Mouse (Mus musculus) embryo, embryonic 11 days (tissue): Measurements from ENCODE around the gene Engase.

Experiments
- DNase-seq: peaks from one replicate; pipeline ENCODE4 v3.0.0-alpha.2; 2015

The Engase gene

DNA sequence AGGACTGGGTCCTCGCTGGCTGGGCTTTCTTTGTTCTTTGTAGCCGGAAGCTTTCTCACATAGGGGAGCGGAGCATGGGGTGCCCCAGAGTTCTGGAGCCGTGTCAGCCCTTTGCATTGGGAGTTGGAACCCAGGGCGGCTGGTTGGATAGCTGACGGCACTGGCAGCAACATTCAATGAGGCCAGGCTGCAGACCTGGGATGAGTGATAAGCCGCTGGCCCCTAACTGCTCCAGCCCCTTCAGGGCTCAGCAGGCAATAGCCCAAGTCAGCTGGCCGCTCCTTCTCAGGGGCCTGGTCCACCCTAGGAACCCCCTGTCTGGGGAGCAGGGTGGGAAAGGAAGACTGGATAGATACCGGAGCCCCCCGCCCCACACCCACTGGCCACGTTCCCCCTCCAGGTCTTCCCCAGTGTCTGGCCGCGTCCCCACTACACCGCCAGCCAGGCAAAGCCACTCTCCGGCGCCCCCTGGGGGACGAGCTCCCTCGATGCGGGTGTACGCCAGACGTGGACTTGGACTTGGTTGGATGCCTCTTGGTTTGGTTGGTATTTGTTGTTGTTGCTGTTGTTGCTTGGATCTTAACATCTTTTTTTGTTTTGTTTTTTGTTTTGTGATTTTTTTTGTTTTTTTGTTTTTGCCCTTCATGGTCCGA is 14.1 kb downstream of the Engase start:
- peak; percentile 84 for DNase-seq

DNA sequence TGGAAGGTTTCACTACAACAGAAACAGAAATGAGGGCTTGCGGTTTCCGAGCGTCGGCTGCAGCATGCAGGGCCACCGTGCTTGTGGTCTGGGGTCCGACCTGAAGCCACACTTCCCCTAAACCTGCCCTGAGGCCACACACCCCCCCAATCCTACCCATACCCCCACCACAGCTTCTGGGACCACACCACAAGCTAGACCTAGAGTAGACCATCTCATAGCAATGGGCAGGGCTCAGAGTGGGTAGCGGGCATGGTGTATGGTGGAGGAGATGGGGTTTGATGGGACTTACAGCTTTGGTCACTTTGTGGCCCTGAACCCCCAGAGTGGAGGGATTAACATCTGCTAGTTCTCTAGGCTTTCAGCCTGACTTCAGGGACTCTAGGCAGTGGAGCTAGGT is 14.6 kb downstream of the Engase start:
- DNase-seq, result no peak

DNA sequence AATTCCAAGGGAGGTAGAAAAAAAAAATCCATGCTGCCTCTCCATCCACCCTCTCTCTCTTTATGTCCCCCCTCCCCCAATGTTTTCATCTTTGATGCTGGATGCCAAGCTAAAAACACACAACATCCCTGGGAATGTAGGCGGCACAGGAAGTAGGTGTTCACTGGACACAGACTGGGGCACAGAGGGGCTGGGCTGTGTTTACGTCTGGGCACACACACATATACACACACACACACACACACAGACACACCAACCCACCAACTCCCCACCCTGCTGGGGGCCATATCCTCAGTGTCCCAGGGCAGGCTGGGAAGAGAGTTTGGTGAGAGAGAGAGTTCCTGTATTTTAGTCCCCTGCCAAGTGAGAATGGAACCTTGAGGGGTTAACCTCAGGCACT is 16.8 kb downstream of the Engase start:
- no peak for DNase-seq

DNA sequence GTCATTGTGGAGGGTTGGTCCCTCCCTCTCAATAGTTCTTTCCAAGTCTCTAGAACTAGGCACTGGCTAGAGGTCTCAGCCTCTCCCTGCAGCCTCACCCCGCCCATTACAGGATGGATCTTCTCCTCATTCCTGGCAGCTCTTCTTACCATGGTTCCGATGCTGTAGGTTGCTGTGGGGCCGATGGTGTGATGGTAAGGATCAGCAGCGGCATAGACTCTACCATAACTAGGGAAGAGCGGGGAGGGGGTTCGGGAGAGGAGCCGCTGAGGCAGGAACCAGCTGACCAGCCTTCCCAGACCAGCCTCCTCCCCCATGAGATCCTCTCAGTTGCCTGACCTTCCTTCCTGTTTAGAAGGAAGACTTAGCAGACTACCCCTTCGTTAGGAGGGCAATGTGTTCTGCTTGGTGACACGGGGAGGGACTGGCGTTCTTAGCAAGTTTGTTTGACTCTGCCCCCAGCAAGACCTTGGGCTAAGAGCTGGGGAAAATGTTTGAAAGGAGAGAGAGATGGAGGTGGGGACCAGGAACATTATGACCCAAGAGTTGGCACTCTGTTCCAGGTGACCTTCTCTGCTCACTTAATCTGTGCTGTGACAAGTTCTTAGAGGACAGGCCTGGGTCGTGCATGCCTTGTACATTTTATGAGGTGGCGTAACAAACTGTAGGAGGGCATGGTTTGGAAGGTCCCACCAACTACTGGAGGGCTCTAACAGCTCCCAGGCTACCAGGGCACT is 17.5 kb downstream of the Engase start:
- no peak for DNase-seq

DNA sequence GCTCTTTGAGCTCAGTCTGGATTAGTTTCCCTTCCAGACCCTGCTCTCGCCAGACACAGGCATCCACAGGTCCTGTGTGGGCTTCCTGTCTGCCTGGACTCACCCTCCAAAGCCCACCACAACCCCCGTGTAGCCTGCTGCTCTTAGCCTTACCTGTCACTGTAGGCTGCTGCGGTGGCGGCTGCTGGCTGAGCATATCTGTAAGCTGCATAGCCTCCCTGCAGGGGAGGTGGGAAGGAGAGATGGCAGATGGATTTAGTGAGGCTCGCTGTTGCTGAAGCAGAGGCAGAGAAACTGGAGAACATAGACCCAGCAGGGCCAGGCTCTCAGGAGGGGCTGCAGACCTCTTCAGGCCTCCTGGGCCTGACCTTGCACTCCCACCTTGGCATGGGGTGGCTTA is 18.4 kb downstream of the Engase start:
- DNase-seq, result no peak

DNA sequence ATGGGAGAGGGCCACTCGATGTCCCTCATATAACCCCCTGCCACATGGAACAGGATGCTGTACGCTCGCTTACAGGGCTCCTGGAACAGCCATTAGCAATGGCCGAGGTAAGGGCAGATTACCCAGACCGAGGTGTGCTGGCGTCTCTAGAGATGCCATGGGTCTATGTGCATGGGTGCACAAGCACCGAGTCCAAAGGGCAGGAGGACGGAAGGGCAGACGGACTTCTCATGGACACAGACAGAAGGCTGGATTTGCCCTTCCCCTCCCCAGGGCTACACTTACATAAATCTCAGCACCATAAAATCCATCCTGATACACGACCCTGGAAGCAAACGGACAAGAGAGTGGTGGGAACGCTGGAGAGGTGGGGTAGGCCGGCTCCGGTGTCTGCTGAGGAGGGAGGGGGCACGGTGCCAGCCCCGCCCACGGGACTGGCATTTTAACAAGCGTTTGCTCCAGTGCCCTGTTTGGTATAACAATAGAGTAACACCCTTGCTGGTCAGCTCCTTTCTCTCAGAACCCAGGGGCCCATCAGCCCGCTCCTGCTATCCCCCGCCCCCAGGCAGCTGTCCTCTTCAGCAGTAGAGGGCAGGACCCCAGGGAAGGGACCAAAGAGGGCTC is 19.5 kb downstream of the Engase start:
- DNase-seq, result no peak

DNA sequence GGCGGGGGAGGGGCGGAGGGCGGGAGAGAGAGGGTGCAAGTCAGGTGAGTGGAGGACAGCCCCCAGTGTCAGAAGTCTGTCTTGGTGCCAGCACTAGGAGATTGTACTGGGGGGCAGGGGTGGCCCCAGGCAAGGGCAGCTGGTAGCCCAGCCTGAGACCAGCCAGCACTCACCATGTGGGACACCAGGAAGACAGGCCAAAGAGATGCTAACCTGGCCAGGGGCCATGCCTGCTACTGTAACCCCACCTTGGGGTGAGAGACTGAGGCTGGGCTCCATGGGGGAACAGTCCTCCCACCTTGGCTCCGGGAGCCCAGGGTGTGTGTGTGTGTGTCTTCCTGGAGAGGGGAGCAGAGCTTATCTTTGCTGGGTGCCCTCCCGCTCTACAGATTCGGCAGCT is 26.4 kb downstream of the Engase start:
- DNase-seq, result no peak

DNA sequence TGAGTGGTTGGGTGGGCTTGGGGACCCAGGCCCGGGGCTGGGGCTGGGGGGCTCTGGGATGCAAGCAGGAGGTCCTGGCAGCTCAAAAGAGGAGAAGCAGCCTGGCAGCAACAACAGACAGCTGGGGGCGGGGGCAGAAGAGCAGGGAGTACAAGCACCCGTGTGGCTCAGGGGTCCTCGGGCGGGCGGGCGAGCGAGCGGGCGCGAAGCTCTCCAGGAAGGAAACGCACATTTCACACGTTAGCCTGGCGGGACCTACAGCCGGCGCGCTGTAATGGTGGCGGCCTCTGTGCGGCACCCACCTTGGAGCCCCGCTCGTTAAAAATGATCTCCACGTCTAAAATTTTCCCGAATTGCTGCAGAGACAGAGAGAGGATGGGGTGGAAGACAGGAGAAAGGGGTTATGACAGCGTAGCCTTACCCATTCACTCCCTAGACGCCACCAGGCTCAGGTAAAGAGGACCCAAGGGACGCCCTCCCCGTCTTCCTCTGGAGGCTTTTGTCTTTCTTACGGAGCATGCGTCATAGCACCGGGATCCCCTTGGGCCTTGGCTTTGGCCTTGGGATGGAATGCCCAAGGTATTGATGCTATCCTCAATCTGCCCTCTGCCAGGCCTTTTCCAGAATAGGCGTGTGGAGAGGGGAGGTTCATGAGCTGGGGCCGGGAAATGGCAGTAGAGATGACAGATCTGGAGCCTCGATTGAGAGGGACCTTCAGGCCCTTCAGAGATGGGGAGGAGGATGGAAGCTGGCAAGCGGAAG is 27.0 kb downstream of the Engase start:
- no peak for DNase-seq

DNA sequence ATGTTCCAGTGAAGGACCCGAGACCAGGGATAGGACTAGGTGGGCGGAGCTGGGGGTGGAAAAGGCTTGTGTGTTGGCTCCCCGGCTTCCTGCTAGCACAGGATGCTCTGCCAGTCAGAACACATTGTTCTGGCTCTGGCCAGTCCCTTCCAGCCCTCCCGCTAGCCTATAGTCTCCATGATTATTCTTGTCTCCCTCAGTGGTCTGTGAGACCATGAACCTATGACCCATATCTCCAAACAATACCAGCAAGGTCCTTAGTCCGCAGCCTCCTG is 27.5 kb downstream of the Engase start:
- no peak for DNase-seq

DNA sequence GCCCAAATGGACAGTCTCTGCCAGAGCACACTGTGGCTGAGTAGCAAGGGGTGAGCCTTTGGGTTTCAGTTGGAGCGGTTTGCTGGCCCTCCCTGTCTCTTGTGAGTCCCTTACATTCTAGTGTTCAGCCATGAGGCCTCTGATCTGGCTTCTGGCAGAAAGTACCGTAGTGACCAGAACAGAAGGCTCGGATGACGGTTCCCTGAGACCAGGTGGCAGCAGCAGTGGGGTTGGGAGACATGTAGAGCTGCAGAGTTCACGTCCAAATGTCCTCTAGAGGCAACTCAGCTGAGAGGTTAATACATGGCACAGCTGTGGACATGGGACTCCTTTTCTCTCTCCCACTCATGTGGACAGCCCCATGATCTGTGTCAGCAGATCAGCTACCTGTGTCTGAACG is 30.5 kb downstream of the Engase start:
- DNase-seq, result no peak

DNA sequence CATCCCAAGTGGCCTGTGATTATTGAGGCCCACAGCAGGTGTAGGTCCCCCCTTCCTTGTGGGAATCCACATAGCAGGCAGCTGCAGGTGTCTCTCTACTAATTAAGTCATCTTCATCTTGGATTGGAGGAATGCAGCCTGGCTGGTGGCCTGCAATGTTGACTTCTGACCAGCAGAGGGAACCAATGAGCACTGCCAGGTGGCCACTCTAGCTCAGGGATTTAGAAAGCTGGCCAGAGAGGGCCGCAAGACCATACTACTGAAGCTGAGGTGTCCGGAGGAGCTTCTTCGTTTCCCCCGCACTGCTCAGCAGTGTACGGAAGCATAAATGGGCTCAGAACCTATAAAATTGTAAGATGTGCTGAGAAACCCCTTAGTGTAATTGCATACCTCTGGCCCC is 31.3 kb downstream of the Engase start:
- peak; percentile 77 for DNase-seq

DNA sequence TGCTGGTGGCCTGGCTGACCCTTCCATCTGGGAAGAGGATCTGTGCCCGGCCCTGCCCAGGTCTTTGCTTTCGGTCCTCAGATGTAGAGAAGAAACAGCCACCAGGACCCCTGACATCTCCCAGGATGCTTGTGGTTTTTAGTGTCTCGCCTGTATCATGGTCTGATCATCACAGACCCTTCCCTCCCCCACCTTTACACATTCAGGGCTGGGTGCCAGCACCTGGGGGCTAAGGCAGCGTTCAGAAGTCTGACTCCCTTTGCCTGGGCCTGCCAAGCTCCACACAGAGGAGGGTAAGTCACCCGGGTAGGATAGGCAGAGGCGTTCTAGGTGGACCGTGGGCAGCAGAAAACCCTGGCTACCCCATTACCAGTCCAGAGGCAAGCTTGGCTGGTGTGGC is 31.7 kb downstream of the Engase start:
- DNase-seq, result no peak

DNA sequence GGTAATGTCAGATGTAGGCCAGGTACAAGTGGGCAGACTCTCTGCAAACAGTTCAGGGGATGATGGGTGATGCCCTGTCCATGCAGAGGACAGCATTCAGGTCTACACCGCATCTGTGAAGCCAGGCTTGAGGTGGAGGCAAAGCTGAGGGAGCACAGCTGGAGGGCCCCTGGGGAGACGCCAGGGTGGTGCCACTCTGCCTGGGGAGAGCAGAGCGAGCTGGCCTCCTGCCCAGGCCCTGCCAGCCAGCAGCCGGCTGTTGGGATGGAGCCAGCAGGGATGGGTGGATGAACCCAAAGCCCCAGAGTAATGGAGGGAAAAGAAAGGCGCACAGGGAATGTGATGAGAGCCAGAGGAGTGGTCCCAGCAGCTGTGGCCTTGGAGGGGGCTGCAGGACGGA is 35.2 kb downstream of the Engase start:
- no peak for DNase-seq

DNA sequence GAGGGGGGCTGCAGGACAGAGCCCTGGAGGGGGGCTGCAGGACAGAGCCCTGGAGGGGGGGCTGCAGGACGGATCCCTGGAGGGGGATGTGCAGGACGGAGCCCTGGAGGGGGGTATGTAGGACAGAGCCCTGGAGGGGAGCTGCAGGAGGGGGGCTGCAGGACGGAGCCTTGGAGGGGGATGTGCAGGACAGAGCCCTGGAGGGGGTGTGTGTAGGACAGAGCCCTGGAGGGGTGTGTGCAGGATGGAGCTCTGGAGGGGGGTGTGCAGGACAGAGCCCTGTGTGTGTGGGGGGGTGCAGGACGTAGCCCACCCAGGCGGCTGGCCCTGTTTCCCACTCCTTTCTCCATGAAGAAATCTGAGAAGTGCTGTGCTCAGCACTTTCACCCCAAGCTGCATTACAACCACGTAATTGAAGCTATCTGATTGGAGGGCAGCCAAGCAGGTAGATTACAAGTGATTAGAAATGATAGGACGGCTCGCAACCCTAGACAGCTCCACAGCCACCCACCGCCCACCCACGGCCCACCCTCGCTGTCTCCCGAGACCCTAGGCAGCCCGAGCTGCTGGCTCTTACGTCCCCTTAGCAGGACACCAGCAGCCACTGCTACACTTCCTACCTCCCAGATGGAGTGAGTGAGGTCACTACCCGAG is 35.8 kb downstream of the Engase start:
- DNase-seq, result no peak

DNA sequence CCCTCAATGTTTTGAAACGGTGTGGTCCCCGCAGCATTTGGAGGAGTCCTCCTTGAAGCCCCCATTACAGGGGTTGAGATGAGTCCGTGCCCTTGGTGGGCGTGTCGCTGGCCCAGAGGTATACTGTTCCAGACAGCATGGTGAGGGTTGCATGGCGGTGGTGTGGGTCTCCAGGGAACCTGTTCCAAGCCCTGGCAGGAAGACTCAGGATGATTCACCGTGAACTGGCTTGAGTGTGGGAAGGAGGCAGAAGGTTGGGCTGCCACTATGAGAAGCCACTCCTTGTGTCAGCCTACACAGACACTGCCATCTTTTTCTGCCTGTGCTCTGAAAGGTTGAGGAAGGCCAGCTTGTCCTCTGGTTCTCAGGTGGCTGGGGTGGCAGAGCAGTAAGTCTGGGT is 41.3 kb downstream of the Engase start:
- no peak for DNase-seq

DNA sequence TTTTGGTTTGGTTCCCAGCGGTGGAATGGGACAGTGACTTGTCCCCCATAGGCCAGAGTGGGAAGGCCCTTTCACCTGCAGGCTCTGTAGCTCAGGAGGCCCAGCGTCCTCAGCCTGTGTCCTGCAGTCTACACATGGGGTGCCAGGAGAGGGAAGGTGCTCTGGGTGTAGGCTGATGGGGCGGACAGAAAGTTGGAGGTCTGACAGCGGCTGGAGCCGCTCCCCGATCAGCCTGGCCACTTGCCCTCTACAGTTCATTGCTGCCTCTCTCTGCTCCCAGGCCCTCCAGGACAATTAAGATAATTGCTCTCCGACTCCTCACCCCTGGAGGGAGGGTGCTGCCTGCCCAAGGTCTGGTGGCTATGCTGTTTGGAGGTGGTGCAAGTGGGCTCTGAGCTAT is 42.1 kb downstream of the Engase start:
- DNase-seq, result no peak

DNA sequence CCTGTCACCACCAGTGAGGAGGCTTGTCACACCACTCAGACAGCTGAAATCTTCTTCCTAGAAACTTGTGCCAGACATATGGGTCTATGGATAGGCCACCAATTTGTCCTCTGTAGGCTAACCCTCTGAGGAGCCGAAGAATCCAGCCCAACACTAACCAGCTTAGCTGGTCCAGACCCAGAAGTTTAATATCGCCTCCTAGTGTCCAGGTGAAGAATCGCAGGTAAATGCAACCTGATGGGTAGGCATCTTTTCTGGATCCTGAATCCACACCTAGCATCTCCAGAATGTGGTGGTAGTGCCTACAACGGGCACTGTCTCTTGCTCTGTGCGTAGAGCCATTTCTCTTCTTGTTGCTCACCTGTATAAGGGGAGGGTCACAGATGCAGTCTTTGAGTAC is 43.6 kb downstream of the Engase start:
- no peak for DNase-seq

DNA sequence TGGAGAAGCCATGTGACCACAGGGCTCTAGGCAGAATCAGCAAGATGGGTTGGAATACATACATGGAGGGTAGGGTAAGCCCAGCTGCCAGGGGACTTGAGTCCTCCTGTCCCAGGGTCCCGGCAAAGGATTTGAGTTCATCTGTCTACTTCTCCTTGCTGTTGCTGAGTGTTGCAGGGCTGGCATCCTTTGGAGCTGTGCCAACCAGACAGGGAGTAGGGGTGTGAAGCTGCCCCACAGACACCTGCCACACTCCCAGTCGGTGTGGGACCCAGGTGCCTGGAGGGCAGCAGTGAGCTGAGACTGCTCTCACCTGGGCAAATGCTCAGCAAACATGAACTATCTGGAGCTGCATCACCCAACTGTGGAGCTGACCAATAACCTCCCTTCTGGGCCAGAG is 44.3 kb downstream of the Engase start:
- DNase-seq, result no peak

DNA sequence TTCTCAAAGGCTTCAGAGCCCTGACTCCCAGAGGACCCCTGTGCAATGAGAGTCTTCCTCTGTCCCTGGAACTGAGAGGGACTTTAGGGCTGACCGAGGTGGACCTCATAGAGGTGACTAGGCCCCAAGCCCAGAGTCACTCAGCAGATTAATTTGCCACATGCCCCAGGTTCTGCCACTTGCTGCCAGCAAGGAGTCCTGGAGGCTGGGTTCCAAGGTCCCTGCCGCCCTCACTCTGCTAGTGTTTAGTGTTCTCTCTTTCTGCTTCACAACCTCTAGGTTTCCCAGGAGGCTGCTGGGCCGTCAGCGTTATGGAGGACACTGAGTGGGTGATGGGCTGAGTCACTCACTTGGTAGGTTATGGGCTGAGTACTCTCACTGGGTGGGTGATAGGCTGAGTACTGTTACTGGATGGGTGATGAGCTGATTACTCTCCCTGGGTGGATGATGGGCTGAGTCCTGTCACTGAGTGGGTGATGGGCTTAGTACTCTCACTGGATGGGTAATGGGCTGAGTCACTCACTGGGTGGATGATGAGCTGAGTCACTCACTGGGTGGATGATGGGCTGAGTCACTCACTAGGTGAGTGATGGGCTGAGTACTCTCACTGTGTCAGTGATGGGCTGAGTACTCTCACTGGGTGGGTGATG is 47.0 kb downstream of the Engase start:
- DNase-seq, result no peak

DNA sequence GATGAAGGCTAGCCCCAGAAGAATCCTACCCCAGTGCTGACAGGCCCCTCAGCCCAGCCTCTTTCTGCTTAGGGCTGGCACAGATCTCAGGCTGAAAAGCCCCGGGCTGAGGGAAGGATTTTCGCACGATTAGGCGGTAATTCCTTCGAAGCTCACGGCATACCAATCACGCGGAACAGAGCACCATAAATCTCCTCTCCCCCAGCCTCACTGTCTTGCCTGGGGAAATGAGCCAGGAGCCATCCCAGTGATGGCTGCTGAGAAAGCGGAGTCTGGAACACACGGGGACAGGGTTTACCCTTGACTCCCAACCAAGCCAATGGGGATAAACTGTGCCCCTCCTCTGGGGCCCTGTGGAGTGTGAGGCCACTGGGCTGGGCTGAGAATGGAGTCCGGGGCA is 48.4 kb downstream of the Engase start:
- DNase-seq, result no peak

DNA sequence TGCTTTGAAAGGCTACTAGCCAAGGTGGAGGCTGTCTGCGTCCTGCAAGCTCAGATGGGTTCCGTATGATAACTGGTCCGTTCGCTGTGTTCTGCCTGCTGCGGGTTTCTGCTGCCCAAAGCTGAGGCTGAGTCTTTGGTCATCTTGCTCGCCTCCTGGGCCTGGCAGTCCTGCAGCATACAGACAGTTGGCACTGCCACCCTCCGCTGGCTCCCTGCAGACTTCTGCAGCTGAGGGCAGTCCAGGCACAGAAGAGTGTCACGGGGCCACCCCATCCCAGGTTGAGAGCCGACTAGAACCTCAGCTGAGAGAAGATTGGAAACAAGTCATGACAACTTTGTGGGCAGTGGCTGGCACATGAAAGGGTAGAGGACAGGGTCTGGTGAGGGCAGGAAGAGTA is 52.1 kb downstream of the Engase start:
- DNase-seq, result no peak

DNA sequence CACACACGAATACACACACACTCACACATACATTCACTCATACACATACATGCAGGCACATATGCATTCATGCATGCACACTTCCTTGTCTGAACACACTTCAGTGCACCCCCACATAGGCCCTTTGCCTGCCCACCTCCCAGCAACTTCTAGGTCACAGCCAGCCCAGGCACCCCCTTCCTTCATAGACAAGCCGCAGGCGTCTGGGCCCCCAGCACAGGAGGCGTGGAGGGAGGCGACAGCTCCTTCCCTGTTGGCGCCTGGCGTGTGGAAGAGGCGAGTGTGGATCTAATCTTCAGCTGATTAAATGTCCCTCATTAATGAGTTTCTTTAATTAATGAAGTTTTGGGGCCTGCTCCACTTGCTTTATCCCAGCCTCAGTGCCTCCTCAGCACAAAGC is 53.7 kb downstream of the Engase start:
- no peak for DNase-seq
